Mouse (Mus musculus) midbrain, embryonic 16.5 days (tissue): Measurements from ENCODE around the gene Mok. TPM values are rescaled to one million over a fixed set of nuclear protein-coding genes. Genes with fewer than 3 reads are reported as not detected.

ENCODE experiments used
- ATAC-seq: fragments of 200-750 bp; cut with Nextera tagmentation; 2 replicates; pipeline ENCODE4 v1.8.0; 2017; ENCODE audit warnings: moderate TSS enrichment
- H3K27ac ChIP-seq: fragments of 300-500 bp; sonication (generic); 2 replicates; pipeline ENCODE4 v1.5.1; 2014; ENCODE audit warnings: mild to moderate bottlenecking, low read length, mixed read lengths
- H3K27me3 ChIP-seq: fragments of 300-500 bp; sonication (generic); 2 replicates; pipeline ENCODE4 v1.6.1; 2014; ENCODE audit warnings: low read depth, low read length, mixed read lengths; ENCODE audit not compliant: control insufficient read depth, insufficient read depth
- H3K36me3 ChIP-seq: fragments of 300-500 bp; sonication (generic); 2 replicates; pipeline ENCODE4 v1.6.1; 2014; ENCODE audit warnings: mild to moderate bottlenecking, low read length, moderate library complexity, mixed read lengths; ENCODE audit not compliant: control insufficient read depth, insufficient read depth
- H3K4me1 ChIP-seq: fragments of 300-500 bp; sonication (generic); 2 replicates; pipeline ENCODE4 v1.6.1; 2014; ENCODE audit warnings: mild to moderate bottlenecking, low read length, mixed read lengths; ENCODE audit not compliant: control insufficient read depth, insufficient read depth
- H3K4me2 ChIP-seq: fragments of 300-500 bp; sonication (generic); 2 replicates; pipeline ENCODE4 v1.6.1; 2014; ENCODE audit warnings: mild to moderate bottlenecking, low read length, mixed read lengths
- H3K4me3 ChIP-seq: fragments of 300-500 bp; sonication (generic); 2 replicates; pipeline ENCODE4 v1.5.1; 2014; ENCODE audit warnings: low read depth, mild to moderate bottlenecking, low read length, moderate library complexity, mixed read lengths
- H3K9ac ChIP-seq: fragments of 300-500 bp; sonication (generic); 2 replicates; pipeline ENCODE4 v1.6.1; 2014; ENCODE audit warnings: low read depth, low read length, mixed read lengths
- H3K9me3 ChIP-seq: fragments of 300-500 bp; sonication (generic); replicated peaks from 2 replicates; pipeline ENCODE4 v1.6.1; 2014; ENCODE audit warnings: mild to moderate bottlenecking, low read length, mixed read lengths; ENCODE audit not compliant: control insufficient read depth, poor library complexity, severe bottlenecking
- WGBS: fragments of 180-500 bp; shearing (Covaris S2); extraction: QIAGEN DNeasy Blood & Tissue Kit; methylation state at CpG from one replicate; pipeline ENCODE4 v1.1.7; 2014; 5-methylcytosine and 5-hydroxymethylcytosine counted together
- polyA plus RNA-seq: library from polyadenylated mRNA; unstranded; fragments of >200 nt; fragmentation: Nextera tagmentation; extraction: Ambion mirVana; gene quantifications from 2 replicates; pipeline ENCODE4 v1.2.1, GENCODE M21; 2015

The Mok gene
- polyA plus RNA-seq, 1 experiment from 2014 or later: 17.9 TPM

- ATAC-seq: no peak
- H3K27me3 ChIP-seq: no peaks in the 10 kb centered on the region
- no peaks in the 10 kb centered on the region; the same call in 1 of the 2 replicates for H3K36me3 ChIP-seq
- no peaks in the 10 kb centered on the region for H3K4me1 ChIP-seq
- no peak overlapping the region for H3K4me2 ChIP-seq
- no peaks in the 10 kb centered on the region for H3K9me3 ChIP-seq
- 94% methylated on average over 7 of the region's 7 CpGs for WGBS
- H3K9ac ChIP-seq: no peak overlapping the region
- no peak overlapping the region for H3K27ac ChIP-seq
- no peak overlapping the region for H3K4me3 ChIP-seq
These were observed 18.4 kb downstream of the Mok start for GRCm38 (mm10) chr12:110822366-110822765.

GRCm38 (mm10) chr12:110821787-110822186 lies 19.0 kb downstream of the Mok start:
- Histone ChIP-seq H3K9me3 (no peaks in the 10 kb centered on the region), H3K4me2 (no peak overlapping the region), H3K36me3 (no peaks in the 10 kb centered on the region; the same call in 1 of the 2 replicates), H3K4me1 (no peaks in the 10 kb centered on the region), H3K27ac (no peak overlapping the region), H3K27me3 (no peaks in the 10 kb centered on the region), H3K4me3 (no peak overlapping the region), H3K9ac (no peak overlapping the region)
- WGBS: 78% methylated on average over 2 of the region's 2 CpGs
- ATAC-seq: no peak

- no peak overlapping the region for H3K9ac ChIP-seq
- no peaks in the 10 kb centered on the region for H3K9me3 ChIP-seq
- no peaks in the 10 kb centered on the region for H3K4me1 ChIP-seq
- no peak overlapping the region for H3K27ac ChIP-seq
- ATAC-seq: no peak
- H3K4me3 ChIP-seq: no peak overlapping the region
- H3K4me2 ChIP-seq: no peak overlapping the region
- no peaks in the 10 kb centered on the region for H3K27me3 ChIP-seq
- H3K36me3 ChIP-seq: no peaks in the 10 kb centered on the region; the same call in 1 of the 2 replicates
- 89% methylated on average over 8 of the region's 8 CpGs for WGBS
These were observed 21.4 kb downstream of the Mok start for GRCm38 (mm10) chr12:110819367-110819766.

- Histone ChIP-seq H3K9me3 (no peaks in the 10 kb centered on the region), H3K4me1 (no peaks in the 10 kb centered on the region)
- WGBS: 95% methylated on average over 2 of the region's 2 CpGs
These were observed 23.9 kb downstream of the Mok start for GRCm38 (mm10) chr12:110816833-110817232.

GRCm38 (mm10) chr12:110814924-110815323 lies 25.8 kb downstream of the Mok start:
- H3K4me2 ChIP-seq: no peak overlapping the region
- H3K9me3 ChIP-seq: no peaks in the 10 kb centered on the region
- no peak overlapping the region for H3K27ac ChIP-seq
- no peaks in the 10 kb centered on the region for H3K27me3 ChIP-seq
- no peaks in the 10 kb centered on the region for H3K4me1 ChIP-seq
- peaks cover 12% of the 10 kb centered on the region for H3K36me3 ChIP-seq
- WGBS: 82% methylated on average over 17 of the region's 17 CpGs
- no peak for ATAC-seq
- H3K9ac ChIP-seq: no peak overlapping the region
- no peak overlapping the region for H3K4me3 ChIP-seq

More at GRCm38 (mm10) chr12:110816833-110817232, 23.9 kb downstream of the Mok start:
- Histone ChIP-seq H3K9ac (no peak overlapping the region), H3K36me3 (peaks cover 8% of the 10 kb centered on the region; the same call in 1 of the 2 replicates), H3K4me2 (no peak overlapping the region), H3K4me3 (no peak overlapping the region), H3K27ac (no peak overlapping the region), H3K27me3 (no peaks in the 10 kb centered on the region)
- no peak for ATAC-seq

- no peaks in the 10 kb centered on the region for H3K27me3 ChIP-seq
- WGBS: 94% methylated on average over 6 of the region's 6 CpGs
- no peak for ATAC-seq
- H3K9ac ChIP-seq: no peak overlapping the region
- no peak overlapping the region for H3K27ac ChIP-seq
- H3K4me3 ChIP-seq: no peak overlapping the region
- H3K4me2 ChIP-seq: no peak overlapping the region
- H3K36me3 ChIP-seq: peaks cover 12% of the 10 kb centered on the region
- no peaks in the 10 kb centered on the region for H3K9me3 ChIP-seq
- H3K4me1 ChIP-seq: no peaks in the 10 kb centered on the region
These were observed 27.1 kb downstream of the Mok start for GRCm38 (mm10) chr12:110813624-110814023.

- Histone ChIP-seq H3K27ac (no peak overlapping the region), H3K9ac (no peak overlapping the region), H3K9me3 (no peaks in the 10 kb centered on the region), H3K36me3 (peaks cover 12% of the 10 kb centered on the region; the same call in 1 of the 2 replicates), H3K4me1 (no peaks in the 10 kb centered on the region), H3K4me3 (no peak overlapping the region), H3K4me2 (no peak overlapping the region), H3K27me3 (no peaks in the 10 kb centered on the region)
- 94% methylated on average over 9 of the region's 9 CpGs for WGBS
- no peak for ATAC-seq
These were observed 27.6 kb downstream of the Mok start for GRCm38 (mm10) chr12:110813132-110813531.

GRCm38 (mm10) chr12:110808848-110809247 lies 31.9 kb downstream of the Mok start:
- Histone ChIP-seq H3K4me2 (no peak overlapping the region), H3K36me3 (peaks cover 12% of the 10 kb centered on the region; the same call in 1 of the 2 replicates), H3K4me1 (peaks cover 2% of the 10 kb centered on the region; the same call in 1 of the 2 replicates), H3K9me3 (no peaks in the 10 kb centered on the region), H3K27me3 (no peaks in the 10 kb centered on the region), H3K27ac (0 out of 2 replicates have a peak overlapping the region, but pooled peaks have one; percentile 8), H3K9ac (no peak overlapping the region), H3K4me3 (no peak overlapping the region)
- ATAC-seq: no peak
- WGBS: 78% methylated on average over 5 of the region's 5 CpGs

GRCm38 (mm10) chr12:110808430-110808829 lies 32.3 kb downstream of the Mok start:
- no peak overlapping the region for H3K9ac ChIP-seq
- H3K4me1 ChIP-seq: peaks cover 2% of the 10 kb centered on the region; the same call in 1 of the 2 replicates
- H3K4me2 ChIP-seq: no peak overlapping the region
- peaks cover 12% of the 10 kb centered on the region; the same call in 1 of the 2 replicates for H3K36me3 ChIP-seq
- no peaks in the 10 kb centered on the region for H3K27me3 ChIP-seq
- no peaks in the 10 kb centered on the region for H3K9me3 ChIP-seq
- ATAC-seq: no peak
- H3K27ac ChIP-seq: no peak overlapping the region
- 15% methylated on average over 10 of the region's 10 CpGs for WGBS
- H3K4me3 ChIP-seq: no peak overlapping the region
